Mouse (Mus musculus) splenic B cell, adult 2 months (primary cell): ENCODE measurements around the gene Arpc4.

Experiments used
- DNase-seq: peaks from one replicate; pipeline ENCODE4 v3.0.0-alpha.2; 2011; ENCODE audit warnings: low read depth, low spot score
- H3K27me3 ChIP-seq: 2 replicates; pipeline ENCODE4 v1.6.1; 2012; ENCODE audit warnings: mild to moderate bottlenecking, low read length, moderate library complexity, mixed read lengths; ENCODE audit not compliant: control insufficient read depth, poor library complexity, insufficient read depth, severe bottlenecking
- H3K36me3 ChIP-seq: 2 replicates; pipeline ENCODE4 v1.6.1; 2012; ENCODE audit warnings: mild to moderate bottlenecking, low read length, moderate library complexity, mixed read lengths; ENCODE audit not compliant: control insufficient read depth, poor library complexity, insufficient read depth, severe bottlenecking

Gene Arpc4

GRCm38 (mm10) chr6:113404649-113405448, 26.9 kb downstream of the Arpc4 start:
- H3K27me3 ChIP-seq = no peaks in the 10 kb centered on the region
- peaks cover 5% of the 10 kb centered on the region for H3K36me3 ChIP-seq
- DNase-seq = no peak

DNA sequence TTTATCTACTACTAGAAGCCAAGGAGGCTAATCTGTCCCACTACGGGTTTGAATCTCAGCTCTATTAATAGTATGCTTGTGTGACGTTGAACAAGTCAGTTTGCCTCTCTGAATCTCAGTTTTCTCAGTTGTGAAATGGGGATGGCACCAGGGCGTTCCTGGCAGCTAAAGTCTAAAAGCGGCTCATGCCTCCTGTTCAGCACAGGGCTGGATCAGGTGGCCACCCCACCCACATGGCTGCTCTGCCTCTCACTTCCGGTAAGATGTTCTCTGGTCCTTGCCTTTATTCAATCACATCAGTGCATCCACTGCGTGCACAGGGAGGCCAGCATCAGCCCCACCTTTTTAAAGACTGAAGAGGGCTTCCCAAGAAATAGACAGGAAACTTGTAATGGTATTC, 27.6 kb downstream of the Arpc4 start:
- peaks cover 3% of the 10 kb centered on the region for H3K36me3 ChIP-seq
- no peaks in the 10 kb centered on the region for H3K27me3 ChIP-seq
- no peak for DNase-seq

- peak; percentile 23 for DNase-seq
- H3K36me3 ChIP-seq = peaks cover 3% of the 10 kb centered on the region
Measured at GRCm38 (mm10) chr6:113406683-113407082, 28.8 kb downstream of the Arpc4 start.

DNA sequence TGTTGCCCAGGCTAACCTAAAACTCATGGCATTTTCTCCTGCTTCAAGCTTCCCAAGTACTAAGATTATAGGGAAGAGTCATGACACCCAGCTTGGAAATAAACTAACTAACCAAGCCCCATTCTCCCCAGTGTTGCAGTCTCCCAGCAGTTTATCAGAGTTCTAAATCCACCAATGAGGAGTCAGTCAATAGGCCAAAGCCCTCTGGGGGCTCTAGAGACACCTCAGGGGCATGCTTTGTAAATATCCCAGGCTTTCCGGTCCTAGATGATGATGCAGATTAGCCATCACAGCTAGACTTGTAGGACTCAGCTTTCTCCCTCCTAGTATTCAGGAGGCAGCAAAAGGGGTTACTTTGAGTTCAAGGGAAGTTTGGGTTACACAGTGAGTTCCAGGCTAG, 32.1 kb downstream of the Arpc4 start:
- DNase-seq = no peak
- Histone ChIP-seq H3K36me3 (peaks cover 3% of the 10 kb centered on the region), H3K27me3 (no peaks in the 10 kb centered on the region)

More at GRCm38 (mm10) chr6:113406683-113407082, 28.8 kb downstream of the Arpc4 start:
- H3K27me3 ChIP-seq = no peaks in the 10 kb centered on the region

GRCm38 (mm10) chr6:113416416-113416815, 38.5 kb downstream of the Arpc4 start:
- Histone ChIP-seq H3K27me3 (no peaks in the 10 kb centered on the region), H3K36me3 (no peaks in the 10 kb centered on the region)
- no peak for DNase-seq

- Histone ChIP-seq H3K27me3 (no peaks in the 10 kb centered on the region), H3K36me3 (no peaks in the 10 kb centered on the region)
- DNase-seq = no peak
Measured at GRCm38 (mm10) chr6:113418441-113419198, 40.7 kb downstream of the Arpc4 start.

DNA sequence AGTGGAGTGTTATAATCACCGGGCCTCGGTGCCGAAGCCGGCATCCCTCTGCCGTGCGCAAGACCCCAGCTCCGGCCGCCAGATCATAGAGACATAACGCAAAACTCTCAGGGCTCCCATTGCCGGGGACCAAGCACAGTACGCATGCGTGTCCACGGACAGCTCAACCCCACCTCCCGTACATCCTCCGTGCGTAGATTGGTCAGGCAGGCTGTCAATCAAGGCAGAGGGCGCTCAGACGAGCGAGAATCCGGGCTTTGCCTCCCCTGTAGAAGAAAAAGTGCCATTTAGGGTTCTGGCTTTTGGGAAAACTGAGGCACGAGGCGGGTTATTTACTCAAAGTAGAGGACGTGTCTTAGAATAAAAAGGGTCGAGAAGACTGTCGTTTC, 41.3 kb downstream of the Arpc4 start, which contains the start of gene Rpusd3:
Rpusd3 (minus strand) TSS at position 142 of the 389 bp plus-strand sequence.
- no peaks in the 10 kb centered on the region for H3K27me3 ChIP-seq
- DNase-seq = peak; percentile 100
- no peaks in the 10 kb centered on the region for H3K36me3 ChIP-seq

DNA sequence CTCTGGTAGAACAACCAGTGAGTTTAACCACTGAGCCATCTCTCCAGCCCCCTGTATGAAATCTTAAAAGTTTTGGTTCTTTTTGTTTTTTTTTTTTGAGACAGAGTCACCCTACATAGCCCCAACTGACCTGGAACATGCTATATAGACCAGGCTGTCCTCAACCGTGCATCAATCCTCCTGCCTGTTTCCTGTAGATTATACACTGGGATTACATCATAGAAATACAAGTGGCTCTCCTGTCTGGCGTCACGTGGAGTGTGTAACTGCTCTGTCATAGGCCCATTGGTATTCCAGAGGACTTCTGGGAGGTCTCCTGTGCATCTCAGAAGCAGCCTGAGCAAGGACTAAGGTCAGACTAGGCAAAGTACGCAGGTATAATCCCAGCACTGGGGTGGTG, 45.1 kb downstream of the Arpc4 start:
- Histone ChIP-seq H3K36me3 (no peaks in the 10 kb centered on the region), H3K27me3 (no peaks in the 10 kb centered on the region)
- no peak for DNase-seq

DNA sequence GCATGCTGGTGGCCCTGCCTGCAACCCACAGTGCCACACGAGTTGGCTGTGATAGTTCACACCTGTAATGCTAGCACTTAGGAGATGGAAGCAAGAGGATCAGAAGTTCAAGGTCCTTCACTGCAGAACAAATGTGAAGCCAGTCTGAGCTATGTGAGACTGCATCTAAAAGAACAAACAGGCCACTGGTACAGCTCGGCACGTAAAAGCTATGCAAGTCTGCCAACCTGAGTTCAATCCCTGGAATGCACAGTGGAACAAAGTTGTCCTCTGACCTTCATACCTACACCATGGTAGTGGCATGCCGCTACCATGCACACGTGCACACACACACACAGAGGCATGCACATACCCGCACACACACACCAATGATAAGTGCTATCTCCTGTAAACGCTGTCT, 46.3 kb downstream of the Arpc4 start:
- no peak for DNase-seq
- Histone ChIP-seq H3K27me3 (no peaks in the 10 kb centered on the region), H3K36me3 (no peaks in the 10 kb centered on the region)

GRCm38 (mm10) chr6:113426696-113427095, 48.8 kb downstream of the Arpc4 start:
- DNase-seq = no peak
- no peaks in the 10 kb centered on the region for H3K27me3 ChIP-seq
- H3K36me3 ChIP-seq = no peaks in the 10 kb centered on the region

DNA sequence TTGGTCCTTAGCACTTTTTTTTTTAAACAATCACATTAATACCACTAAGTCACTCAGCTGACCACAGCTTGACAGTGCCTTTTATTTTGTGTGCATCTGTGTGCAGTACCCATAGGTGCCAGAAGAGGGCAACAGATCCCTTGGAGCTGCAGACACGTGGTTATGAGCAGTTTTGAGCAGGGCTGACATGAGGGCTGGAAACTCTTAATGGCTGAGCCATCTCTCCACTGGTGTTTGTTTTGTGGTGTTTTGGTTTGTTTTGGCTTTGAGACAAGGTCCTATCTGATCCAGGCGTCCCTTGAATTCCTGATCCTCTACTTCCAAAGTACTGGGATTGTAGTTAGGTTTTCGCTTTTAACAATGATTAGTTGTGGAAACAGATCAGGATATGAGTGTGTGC, 49.5 kb downstream of the Arpc4 start:
- peak; percentile 69 for DNase-seq
- H3K27me3 ChIP-seq = no peaks in the 10 kb centered on the region
- no peaks in the 10 kb centered on the region for H3K36me3 ChIP-seq

DNA sequence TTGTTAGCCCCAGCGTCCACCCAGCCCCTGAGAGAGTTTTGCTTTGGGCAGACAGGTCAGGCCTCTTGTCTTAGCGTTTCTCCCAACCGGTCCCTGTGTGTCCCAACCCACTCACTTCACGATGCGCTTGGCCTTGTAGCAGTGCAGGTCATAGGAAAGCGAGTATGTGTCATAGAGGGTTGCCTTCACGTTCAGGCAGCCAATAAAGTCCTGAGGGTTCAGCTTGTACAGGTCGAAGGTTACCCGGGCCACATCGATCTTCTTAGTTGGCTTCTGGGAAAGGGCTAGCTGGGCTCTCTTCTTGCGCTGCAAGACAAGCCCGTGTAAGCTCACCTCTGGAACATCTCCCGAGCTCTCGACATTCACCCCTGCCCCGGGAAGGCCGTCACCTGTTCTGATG, 50.1 kb downstream of the Arpc4 start:
- Histone ChIP-seq H3K27me3 (no peaks in the 10 kb centered on the region), H3K36me3 (no peaks in the 10 kb centered on the region)
- no peak for DNase-seq

DNA sequence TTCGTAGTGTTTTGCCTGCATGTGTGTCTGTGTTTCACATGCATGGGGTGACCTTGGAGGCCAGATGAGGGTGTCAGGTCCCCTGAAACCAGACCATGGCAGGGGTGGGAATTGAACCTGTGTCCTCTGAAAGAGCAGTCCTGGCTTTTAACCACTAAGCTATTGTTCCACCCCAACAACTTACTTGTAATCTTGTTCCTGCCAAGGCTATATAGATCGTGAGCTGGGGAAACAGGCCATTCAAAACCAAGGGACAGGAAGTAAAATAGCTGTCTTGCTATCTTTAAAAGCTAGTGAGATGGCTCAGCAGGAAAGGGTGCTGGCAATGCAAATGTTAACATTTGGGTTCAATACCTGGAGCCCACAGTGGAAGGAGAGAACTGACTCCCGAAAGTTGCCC, 52.0 kb downstream of the Arpc4 start:
- Histone ChIP-seq H3K27me3 (no peaks in the 10 kb centered on the region), H3K36me3 (no peaks in the 10 kb centered on the region)
- no peak for DNase-seq

DNA sequence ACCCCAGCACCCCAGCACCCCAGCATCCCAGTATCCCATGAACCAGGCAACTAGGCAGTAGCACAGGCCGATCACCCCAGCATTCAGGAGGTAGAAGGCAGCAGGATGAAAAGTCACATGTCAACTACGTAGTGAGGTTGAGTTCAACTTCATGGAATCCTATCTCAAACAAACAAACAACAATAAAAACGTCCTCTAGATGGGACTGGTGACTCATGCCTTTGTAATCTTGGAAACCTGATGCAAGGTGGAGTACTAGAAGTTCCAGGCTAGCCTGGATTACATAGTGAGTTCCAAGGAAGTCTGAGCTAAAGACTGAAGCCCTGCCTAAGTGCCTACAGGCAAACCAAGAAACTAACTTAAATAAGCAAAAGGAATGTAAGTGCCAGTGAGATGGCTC, 52.9 kb downstream of the Arpc4 start:
- Histone ChIP-seq H3K27me3 (no peaks in the 10 kb centered on the region), H3K36me3 (no peaks in the 10 kb centered on the region)
- no peak for DNase-seq

DNA sequence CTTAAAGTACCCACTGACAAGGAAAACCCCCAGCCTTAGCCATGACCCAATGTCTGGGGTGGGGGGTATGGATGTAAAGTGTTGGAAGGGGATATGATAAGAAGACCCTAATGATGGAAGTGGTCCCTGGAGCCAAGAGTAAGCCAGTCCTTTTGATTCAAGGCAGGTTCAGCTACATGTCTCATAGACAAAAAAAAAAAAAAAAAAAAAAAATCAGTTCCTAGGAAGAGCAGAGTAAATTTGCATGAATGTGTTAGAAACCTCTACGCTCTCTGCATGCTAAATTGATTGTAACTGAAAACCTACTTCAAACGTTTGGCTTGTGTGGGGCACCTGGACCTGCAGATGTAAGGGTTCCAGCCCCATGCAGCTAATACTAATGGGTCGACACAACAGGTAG, 53.9 kb downstream of the Arpc4 start:
- DNase-seq = no peak
- Histone ChIP-seq H3K36me3 (no peaks in the 10 kb centered on the region), H3K27me3 (no peaks in the 10 kb centered on the region)
